Mouse (Mus musculus) gastrocnemius, postnatal 36 days (tissue): ENCODE data around the gene Tmem143. TPM values are rescaled to one million over a fixed set of nuclear protein-coding genes. Genes with fewer than 3 reads are reported as not detected.
A peak's percentile ranks its signal among the peaks of the same experiment; 100 is the strongest.
"Not testable (repeated sequence)": the region's sequence is repeated elsewhere in the genome, so short reads cannot be mapped to it uniquely, and the experiment has no call there.

Experiments
- DNase-seq, 2 experiments: peaks; one replicate each; pipeline ENCODE4 v3.0.0; 2022
- intact Hi-C: fragments of 180-260 bp; cut with DNase I; formaldehyde crosslinking; loops from one replicate; pipeline ENCODE4 v1.15.1; 2025
- total RNA-seq, 2 experiments: library from RNA; stranded (reverse); gene quantifications; 2 replicates each; pipeline ENCODE4 v1.2.3; 2021

Tmem143 gene
- total RNA-seq, 2 experiments from 2014 or later, result 54.4 to 59.5 TPM

DNA sequence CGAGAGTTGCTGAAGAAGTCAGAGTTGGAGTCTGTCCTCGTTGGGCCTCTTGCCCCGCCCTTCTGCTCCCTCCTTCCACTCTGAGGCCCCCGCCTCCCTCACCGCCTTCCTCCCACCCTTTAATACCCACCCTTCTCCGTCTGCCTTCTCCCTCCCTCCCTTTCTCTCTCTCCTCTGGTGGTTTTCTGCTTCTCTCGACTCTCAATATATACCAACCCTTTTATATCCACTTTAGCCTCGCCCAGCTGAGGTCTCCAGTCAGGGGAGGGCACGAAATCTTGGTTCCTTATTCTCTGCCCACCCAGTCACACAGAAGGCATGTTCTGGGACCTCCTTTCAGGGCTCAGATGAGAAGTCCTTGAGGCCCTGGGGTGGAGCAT lies 24.5 kb downstream of the Tmem143 start, which contains the start of gene Emp3:
TSS of gene Emp3 (minus strand) at position 163 of the 380 bp plus-strand sequence.
- peak; percentile 56 to 63 for DNase-seq
- intact Hi-C loops, result no loop called here

DNA sequence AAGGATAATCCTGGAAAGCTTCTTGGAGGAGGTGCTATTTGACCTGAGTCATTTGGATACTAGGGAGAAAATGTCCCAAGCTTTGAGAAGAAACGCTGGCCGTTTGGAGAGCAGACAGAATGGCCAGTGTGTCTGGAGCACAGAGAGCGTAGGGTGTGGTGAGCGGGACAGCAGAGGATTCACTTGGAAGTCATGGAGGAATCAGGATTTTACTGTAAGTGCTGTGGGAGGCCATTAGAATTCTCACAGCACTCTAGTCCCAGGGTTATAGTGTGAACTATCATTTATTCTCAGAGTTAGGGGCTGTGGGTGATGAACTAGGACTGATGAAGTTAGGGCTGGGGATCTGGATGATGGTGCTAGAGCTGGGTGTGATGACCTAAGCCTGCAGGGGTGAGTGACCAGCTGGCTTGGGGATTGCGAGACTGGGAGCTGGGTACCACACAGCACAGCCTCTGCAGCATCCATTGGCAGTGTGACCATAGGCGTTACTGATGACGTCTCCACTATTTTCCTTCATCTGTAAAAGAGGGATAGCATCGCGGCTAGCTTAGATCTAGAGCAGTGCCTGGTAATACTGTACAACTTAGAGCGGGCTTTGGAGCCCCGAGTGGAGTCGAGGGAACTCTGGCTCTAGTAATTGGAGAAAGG lies 25.3 kb downstream of the Tmem143 start:
- intact Hi-C loops, result no loop called here
- no peak for DNase-seq

DNA sequence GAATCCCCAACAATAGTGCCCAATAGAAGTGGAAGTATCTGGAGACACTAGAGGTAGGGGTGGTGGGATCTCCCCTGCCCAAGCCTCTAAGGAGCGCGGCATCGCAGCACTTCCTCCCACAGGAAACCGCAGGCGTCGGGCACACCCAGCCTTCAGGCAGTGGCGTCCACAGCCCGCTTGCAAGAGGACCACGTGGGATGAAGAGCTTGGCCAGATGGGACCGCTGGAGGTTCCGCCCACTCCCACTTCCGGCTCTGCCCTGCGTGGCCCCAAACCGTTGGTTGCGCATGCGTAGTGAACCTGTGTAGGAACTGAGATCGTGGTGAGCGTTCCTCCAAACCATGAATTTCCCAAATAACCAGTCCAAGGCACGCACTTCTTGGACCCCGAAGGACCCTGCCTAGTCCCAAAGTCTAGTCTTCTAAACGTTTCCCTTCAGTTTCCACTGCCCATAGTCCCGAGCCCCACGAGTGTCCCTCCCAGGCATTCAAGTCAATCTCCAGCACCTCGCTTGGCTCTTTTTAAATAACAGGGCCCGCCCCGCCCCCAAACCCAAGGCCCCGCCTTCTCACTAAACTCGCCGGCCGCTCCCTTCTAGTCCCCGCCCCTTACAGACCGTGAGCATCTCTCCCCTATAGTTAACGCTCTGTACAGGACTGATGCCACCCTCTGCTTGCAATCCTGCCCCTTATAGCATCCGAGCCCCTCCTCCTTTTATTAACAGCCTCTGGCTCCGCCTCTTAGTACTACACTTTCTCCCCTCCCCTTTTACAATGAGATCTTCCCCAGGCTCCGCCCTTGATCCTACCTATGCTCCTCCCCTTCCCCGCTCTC lies 26.4 kb downstream of the Tmem143 start:
- DNase-seq, result peak; percentile 90 to 93
- intact Hi-C loops, result no loop called here

DNA sequence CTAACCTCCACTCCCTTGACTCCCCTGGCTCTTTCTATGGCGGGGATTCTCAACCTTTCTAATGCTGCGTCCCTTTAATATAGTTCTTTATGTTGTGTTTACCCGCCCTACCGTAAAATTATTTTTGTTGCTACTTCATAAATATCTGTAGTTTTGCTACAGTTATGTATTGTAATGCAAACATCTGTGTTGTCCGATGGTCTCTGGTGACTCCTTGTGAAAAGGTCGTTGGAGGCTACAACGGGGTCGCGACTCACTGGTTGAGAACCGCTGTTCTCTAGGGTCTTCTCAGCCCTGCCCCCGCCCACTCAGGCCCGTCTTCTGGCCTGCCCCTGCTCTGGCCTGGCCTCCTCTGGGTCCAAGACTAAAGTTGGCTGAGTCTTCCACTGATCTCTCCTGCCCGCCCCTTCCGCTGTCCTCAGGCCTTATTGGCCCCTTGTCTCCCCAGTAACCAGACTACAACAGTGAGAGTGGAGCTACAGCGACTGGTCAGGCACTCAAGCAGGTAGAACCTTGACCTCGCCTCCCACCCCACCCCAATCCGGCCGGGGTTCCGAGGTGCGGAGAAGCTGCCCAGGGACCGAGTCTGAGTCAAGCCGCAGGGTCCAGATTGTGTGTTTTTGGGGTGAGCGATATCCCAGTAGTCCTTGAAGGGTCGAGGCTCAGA lies 27.2 kb downstream of the Tmem143 start, which contains the start of gene Ccdc114:
TSS of gene Ccdc114 (plus strand) at position 311 of the 667 bp plus-strand sequence.
- intact Hi-C loops, result no loop called here
- DNase-seq, result peak; percentile 68 to 72

DNA sequence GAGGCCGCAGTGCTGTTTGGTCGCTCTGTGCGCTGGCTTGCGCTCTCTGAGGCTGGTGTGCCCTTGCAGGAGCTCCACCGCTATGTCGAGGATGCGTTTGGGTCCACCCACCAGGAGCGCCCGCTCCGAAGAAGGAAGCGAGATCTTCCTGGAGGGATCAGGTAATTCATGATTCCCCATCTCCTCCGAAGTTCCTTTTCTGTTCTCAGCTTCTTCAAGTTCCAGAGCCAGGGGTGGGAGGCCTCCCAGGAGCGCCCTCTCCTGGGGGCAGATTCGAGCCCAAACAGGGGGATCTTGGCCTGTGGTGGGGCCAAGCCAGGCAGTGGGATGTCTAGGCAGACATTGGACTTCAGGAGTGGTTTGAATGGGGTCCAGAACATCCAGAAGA lies 27.7 kb downstream of the Tmem143 start:
- no peak for DNase-seq
- intact Hi-C loops, result no loop called here

DNA sequence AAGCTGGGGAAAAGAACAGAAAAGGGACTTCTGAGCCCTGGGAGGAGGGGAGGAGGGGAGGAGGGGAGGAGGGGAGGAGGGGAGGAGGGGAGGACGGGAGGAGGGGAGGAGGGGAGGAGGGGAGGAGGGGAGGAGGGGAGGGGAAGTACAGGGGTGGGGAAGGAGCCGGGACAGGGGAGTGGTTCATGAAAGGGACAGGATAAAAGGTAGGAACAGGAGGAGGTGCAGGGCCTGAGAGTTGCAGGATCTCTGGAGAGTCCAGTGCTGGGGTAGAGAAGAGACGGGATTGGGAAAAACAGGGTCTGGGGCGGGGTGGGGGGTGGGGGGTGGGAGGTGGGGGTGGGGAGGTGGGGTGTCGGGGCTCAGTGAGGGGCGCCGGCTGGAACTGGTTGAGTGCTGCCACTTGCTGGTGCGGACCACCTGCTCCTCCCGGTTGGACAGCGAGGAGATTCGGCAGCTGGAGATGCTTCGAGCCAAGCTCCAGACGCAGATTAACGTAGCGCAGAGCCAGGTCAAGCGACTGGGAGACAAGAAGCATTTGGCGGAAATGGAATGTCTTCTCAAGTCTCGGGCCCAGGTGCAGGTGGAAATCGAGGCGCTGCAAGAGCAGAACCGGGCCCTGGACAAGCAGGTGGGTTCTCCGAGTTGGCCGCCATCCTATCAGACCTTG lies 32.0 kb downstream of the Tmem143 start:
- intact Hi-C loops, result no loop called here
- no peak for DNase-seq

DNA sequence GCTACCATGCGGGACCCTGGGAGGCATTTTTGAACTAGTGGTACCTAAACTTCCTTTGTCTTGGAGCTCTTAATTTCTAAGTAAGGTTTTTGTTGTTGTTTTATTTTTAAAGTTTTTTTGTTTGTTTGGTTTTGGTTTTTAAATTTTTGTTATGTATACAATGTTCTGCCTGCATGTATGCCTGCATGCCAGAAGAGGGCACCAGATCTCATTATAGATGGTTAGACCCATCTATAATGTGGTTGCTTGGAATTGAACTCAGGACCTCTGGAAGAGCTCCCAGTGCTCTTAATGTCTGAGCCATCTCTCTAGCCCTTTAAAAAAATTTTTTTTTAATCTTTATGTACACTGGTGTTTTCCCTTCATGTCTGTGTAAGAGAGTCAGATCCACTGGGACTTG lies 32.9 kb downstream of the Tmem143 start:
- intact Hi-C loops, result no loop called here
- no peak for DNase-seq

DNA sequence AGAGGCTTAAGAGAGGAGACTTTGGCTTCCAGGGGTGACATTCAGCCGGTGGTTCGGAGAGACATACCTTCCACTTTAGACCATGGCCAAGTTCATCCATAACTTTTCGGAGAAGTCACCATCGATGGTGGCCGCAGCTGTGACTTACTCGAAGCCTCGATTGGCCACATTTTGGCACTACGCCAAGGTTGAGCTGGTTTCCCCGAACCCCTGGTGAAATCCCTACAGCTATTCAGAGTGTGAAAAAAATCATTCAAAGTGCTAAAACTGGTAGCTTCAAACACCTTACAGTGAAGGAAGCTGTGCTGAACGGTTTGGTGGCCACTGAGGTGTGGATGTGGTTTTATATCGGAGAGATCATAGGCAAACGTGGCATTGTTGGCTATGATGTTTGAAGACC lies 37.0 kb downstream of the Tmem143 start:
- intact Hi-C loops, result loop anchor here (2.0 kb wide), 1 partner anchor 61 kb away; the partner anchor contains the start of gene Kdelr1
- DNase-seq, result not testable (repeated sequence)

DNA sequence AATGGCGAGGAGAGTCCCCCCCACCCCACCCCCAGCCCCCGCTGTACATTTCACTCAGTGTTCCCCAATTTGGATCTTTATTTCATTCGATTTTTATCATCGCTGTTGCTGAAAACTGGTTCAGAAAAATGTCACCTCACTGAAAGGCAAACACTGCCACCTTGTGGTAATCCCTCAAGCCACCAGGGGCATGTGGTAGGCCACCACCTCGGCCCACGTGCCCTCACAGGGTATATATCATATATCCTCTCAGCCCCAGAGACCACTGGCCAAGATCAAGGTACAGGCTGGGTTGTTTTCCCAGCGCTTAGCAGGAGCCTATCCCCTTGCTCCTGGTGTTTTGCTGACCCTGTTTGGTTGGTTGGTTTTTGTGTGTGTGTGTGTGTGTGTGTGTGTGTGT lies 38.4 kb downstream of the Tmem143 start:
- intact Hi-C loops, result loop anchor here (2.0 to 5.0 kb wide), 2 partner anchors 62 to 203 kb away; partner anchors contain the start of gene Kdelr1
- DNase-seq, result peak; percentile 37 to 39

DNA sequence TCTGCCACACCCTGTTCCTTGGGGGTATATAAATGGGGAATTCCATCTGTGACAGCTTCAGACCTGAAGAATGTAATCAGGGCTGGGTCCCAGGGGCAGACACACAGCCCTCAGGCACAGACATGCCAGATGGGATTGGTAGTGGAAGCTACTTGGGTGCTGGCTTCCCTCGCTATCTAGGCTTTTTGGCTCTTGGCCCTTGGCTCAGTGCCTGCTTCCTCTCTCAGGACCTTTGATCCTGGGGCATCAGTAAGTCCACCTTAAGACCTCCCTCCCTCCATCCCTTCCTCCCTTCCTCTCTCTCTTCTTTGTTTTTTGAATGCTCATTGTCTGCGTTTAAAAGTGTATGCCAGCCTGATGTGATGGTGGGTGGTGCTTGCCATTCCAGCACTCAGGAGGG lies 43.1 kb downstream of the Tmem143 start:
- intact Hi-C loops, result loop anchor here (2.0 to 10.0 kb wide), 3 partner anchors 69 to 285 kb away; no protein-coding TSS in a partner anchor
- no peak for DNase-seq

DNA sequence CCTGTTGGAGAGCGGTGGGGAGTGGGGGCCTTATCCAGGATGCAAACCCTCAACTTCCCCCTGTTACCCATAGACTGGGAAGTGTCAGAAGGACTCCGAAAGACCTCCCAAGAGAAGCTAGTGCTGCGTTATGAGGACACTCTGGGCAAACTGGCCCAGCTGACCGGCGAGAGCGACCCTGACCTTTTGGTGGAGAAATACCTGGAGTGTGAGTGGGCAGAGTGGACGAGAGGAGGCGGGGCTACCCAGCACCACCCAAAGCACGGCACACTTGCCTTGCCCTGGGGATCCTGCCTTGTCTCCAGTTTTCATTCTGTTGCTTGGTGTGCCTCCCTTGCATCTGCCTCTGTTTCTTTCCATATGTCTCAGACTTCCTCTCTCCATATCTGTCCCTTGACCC lies 45.2 kb downstream of the Tmem143 start:
- intact Hi-C loops, result loop anchor here (2.0 to 10.0 kb wide), 2 partner anchors 67 to 283 kb away; no protein-coding TSS in a partner anchor
- no peak for DNase-seq

DNA sequence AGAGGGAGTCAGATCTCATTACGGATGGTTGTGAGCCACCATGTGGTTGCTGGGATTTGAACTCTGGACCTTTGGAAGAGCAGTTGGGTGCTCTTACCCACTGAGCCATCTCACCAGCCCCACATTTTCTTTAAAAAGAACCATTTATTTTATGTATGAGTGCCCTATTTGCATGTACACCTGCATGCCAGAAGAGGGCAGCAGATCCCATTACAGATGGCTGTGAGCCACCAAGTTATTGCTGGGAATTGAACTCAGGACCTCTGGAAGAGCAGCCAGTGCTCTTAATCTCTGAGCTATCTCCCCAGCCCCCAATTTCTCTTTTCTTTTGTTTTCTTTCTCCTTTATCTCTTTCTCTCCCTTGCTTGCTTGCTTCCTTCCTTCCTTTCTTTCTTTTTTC lies 46.5 kb downstream of the Tmem143 start:
- DNase-seq, result not testable (repeated sequence)
- intact Hi-C loops, result loop anchor here (10.0 kb wide), 1 partner anchor 282 kb away; no protein-coding TSS in a partner anchor

DNA sequence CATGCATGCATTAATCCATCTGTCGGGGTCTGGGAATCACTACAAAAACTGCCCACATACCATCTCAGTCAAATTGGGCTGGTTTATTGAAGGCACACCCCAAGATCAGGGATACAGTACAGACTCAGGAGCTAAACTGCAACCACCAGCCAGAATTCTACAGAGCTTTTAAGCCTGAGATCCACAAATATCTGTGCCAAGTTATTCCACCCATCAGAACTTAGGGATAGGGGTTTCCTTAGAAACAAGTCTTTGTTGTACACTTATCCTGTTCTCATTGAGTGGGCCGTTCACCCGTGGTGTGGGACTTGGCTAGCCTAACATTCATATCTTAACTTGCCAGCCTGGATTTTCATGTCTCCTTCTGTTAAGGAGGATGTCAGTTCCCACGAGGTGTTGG lies 52.3 kb downstream of the Tmem143 start:
- DNase-seq, result no peak
- intact Hi-C loops, result loop anchor here (10.0 kb wide), 1 partner anchor 276 kb away; no protein-coding TSS in a partner anchor

DNA sequence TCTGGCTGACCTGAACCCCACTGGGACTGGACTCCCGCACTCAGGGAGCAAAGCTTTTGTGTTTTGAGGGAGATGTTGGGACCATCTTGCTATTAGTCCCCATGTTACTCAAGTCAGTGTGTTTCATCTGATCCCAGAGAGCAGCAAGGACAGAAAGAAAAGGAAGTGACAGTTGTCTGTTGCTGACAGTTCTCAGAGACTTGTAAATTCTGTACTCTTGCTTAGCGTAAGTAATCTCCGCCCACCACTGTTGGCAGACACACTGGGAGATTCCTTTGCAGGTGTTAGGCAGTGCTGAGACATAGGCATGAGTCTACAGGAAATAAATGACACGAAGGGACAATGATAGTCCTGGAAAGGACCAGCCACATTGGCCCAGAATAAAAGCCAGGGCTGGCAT lies 59.9 kb downstream of the Tmem143 start:
- intact Hi-C loops, result no loop called here
- DNase-seq, result no peak

Other genes with a start within 250 kb of the Tmem143 start
- gene Fut2, start 230.5 kb upstream of the Tmem143 start, total RNA-seq, result 1 to 10 TPM in 1 of 2 experiments, under 1 TPM in 1; 0.51 to 1.2 TPM
- under 1 TPM; 0.52 to 0.69 TPM for gene Ntn5, start 212.9 kb upstream of the Tmem143 start, total RNA-seq
- under 1 TPM; 0.12 to 0.26 TPM for gene Sec1, start 202.5 kb upstream of the Tmem143 start, total RNA-seq
- 1 to 10 TPM; 7.7 to 9.5 TPM for gene Car11, start 197.1 kb upstream of the Tmem143 start, total RNA-seq
- 100 to 1,000 TPM in 1 of 2 experiments, 10 to 100 TPM in 1; 52.8 to 118 TPM for gene Dbp, start 191.9 kb upstream of the Tmem143 start, total RNA-seq
- 100 to 1,000 TPM; 396 to 453 TPM for gene Rpl18, start 181.5 kb upstream of the Tmem143 start, total RNA-seq
- gene Sphk2, start 178.9 kb upstream of the Tmem143 start, total RNA-seq, result 10 to 100 TPM; 12.2 to 12.7 TPM
- gene Fam83e, start 175.7 kb upstream of the Tmem143 start, total RNA-seq, result under 1 TPM in 1 of 2 experiments, not detected in 1; 0.10 TPM
- gene Spaca4, start 171.1 kb upstream of the Tmem143 start, total RNA-seq, result not detected
- not detected for gene Lmtk3, start 113.2 kb upstream of the Tmem143 start, total RNA-seq
- not detected for gene Sult2b1, start 112.3 kb upstream of the Tmem143 start, total RNA-seq
- 10 to 100 TPM; 32.6 to 33.4 TPM for gene Cyth2, start 82.4 kb upstream of the Tmem143 start, total RNA-seq
- under 1 TPM; 0.15 to 0.27 TPM for gene Kcnj14, start 72.2 kb upstream of the Tmem143 start, total RNA-seq
- gene Grwd1, start 66.0 kb upstream of the Tmem143 start, total RNA-seq, result 10 to 100 TPM; 11.8 to 14.5 TPM
- gene Kdelr1, start 24.2 kb upstream of the Tmem143 start, total RNA-seq, result 10 to 100 TPM; 52.8 to 56.7 TPM
- gene Grin2d, start 18.6 kb upstream of the Tmem143 start, total RNA-seq, result under 1 TPM; 0.22 to 0.23 TPM
- gene Syngr4, start 227 bp upstream of the Tmem143 start, total RNA-seq, result not detected
- 10 to 100 TPM; 10.9 to 11.2 TPM for gene Emp3, start 24.5 kb downstream of the Tmem143 start, total RNA-seq
- gene Ccdc114, start 27.1 kb downstream of the Tmem143 start, total RNA-seq, result under 1 TPM; 0.28 to 0.42 TPM
- gene Abcc6, start 133.4 kb downstream of the Tmem143 start, total RNA-seq, result not detected
- gene Nomo1, start 136.8 kb downstream of the Tmem143 start, total RNA-seq, result 10 to 100 TPM; 54.5 to 66.7 TPM
- gene Kcnj11, start 203.8 kb downstream of the Tmem143 start, total RNA-seq, result 10 to 100 TPM; 93.5 to 99.5 TPM